Mouse (Mus musculus) intestine, embryonic 15.5 days (tissue): ENCODE data around the gene Fopnl. TPM values are rescaled to one million over a fixed set of nuclear protein-coding genes. Genes with fewer than 3 reads are reported as not detected.
A peak's percentile ranks its signal among the peaks of the same experiment; 100 is the strongest.

ENCODE experiments used
- ATAC-seq: fragments of 200-750 bp; cut with Nextera tagmentation; 2 replicates; pipeline ENCODE4 v1.8.0; 2017; ENCODE audit warnings: moderate TSS enrichment, moderate library complexity
- H3K27ac ChIP-seq: fragments of 300-500 bp; sonication (generic); 2 replicates; pipeline ENCODE4 v1.5.1; 2015; ENCODE audit warnings: mild to moderate bottlenecking, inconsistent platforms
- H3K27me3 ChIP-seq: fragments of 300-500 bp; sonication (generic); replicated peaks from 2 replicates; pipeline ENCODE4 v1.6.1; 2015; ENCODE audit warnings: inconsistent platforms
- H3K36me3 ChIP-seq: fragments of 300-500 bp; sonication (generic); 2 replicates; pipeline ENCODE4 v1.6.1; 2015; ENCODE audit warnings: inconsistent platforms
- H3K4me1 ChIP-seq: fragments of 300-500 bp; sonication (generic); replicated peaks from 2 replicates; pipeline ENCODE4 v1.6.1; 2015; ENCODE audit warnings: inconsistent platforms
- H3K4me2 ChIP-seq: fragments of 300-500 bp; sonication (generic); replicated peaks from 2 replicates; pipeline ENCODE4 v1.6.1; 2015; ENCODE audit warnings: mild to moderate bottlenecking, inconsistent platforms
- H3K4me3 ChIP-seq: fragments of 300-500 bp; sonication (generic); replicated peaks from 2 replicates; pipeline ENCODE4 v1.5.1; 2015; ENCODE audit warnings: inconsistent platforms
- H3K9ac ChIP-seq: fragments of 300-500 bp; sonication (generic); 2 replicates; pipeline ENCODE4 v1.6.1; 2015; ENCODE audit warnings: inconsistent platforms
- H3K9me3 ChIP-seq: fragments of 300-500 bp; sonication (generic); 2 replicates; pipeline ENCODE4 v1.6.1; 2016; ENCODE audit warnings: inconsistent platforms
- WGBS: fragments of 180-500 bp; shearing (Covaris S2); methylation state at CpG from one replicate; pipeline ENCODE4 v1.1.7; 2015; 5-methylcytosine and 5-hydroxymethylcytosine counted together
- polyA plus RNA-seq: library from polyadenylated mRNA; unstranded; fragments of >200 nt; fragmentation: Nextera tagmentation; extraction: Ambion mirVana; gene quantifications from 2 replicates; pipeline ENCODE4 v1.2.1, GENCODE M21; 2015

Fopnl gene
- 120 and 127 TPM in 2 replicates for polyA plus RNA-seq

- Histone ChIP-seq H3K27ac (peak within 1 kb of the TSS; percentile 91), H3K4me3 (peak within 1 kb of the TSS; percentile 71), H3K9me3 (no peaks in the 10 kb centered on the region), H3K27me3 (no peaks in the 10 kb centered on the region), H3K36me3 (no peaks in the 10 kb centered on the region; the same call in 1 of the 2 replicates), H3K4me1 (0 out of 2 replicates have a peak, but pooled peaks cover 6% of the 10 kb centered on the region), H3K4me2 (peak within 1 kb of the TSS; percentile 81), H3K9ac (peak within 1 kb of the TSS; percentile 83)
- peak; percentile 100 for ATAC-seq
- WGBS = 4% methylated on average over 51 of the region's 51 CpGs
Observed at GRCm38 (mm10) chr16:14316884-14317876, at the start of gene Fopnl. Fopnl (minus strand) TSS chr16:14317405.

GRCm38 (mm10) chr16:14366017-14366416 lies 48.8 kb upstream of the Fopnl start:
- Histone ChIP-seq H3K9ac (no peak overlapping the region), H3K4me1 (peaks cover 4% of the 10 kb centered on the region; the same call in 1 of the 2 replicates), H3K9me3 (no peaks in the 10 kb centered on the region), H3K36me3 (no peaks in the 10 kb centered on the region), H3K4me3 (no peak overlapping the region), H3K27ac (no peak overlapping the region), H3K4me2 (no peak overlapping the region), H3K27me3 (no peaks in the 10 kb centered on the region)
- WGBS = 94% methylated on average over 1 of the region's 1 CpGs
- ATAC-seq = no peak

GRCm38 (mm10) chr16:14365457-14365856 lies 48.3 kb upstream of the Fopnl start:
- Histone ChIP-seq H3K9me3 (no peaks in the 10 kb centered on the region), H3K4me1 (peaks cover 6% of the 10 kb centered on the region; the same call in 1 of the 2 replicates), H3K27ac (no peak overlapping the region), H3K27me3 (no peaks in the 10 kb centered on the region), H3K36me3 (no peaks in the 10 kb centered on the region), H3K4me2 (no peak overlapping the region), H3K4me3 (no peak overlapping the region), H3K9ac (no peak overlapping the region)
- 69% methylated on average over 4 of the region's 4 CpGs for WGBS
- ATAC-seq = no peak

- H3K4me3 ChIP-seq = no peak overlapping the region
- WGBS = 93% methylated on average over 6 of the region's 6 CpGs
- no peaks in the 10 kb centered on the region for H3K27me3 ChIP-seq
- peaks cover 6% of the 10 kb centered on the region; the same call in 1 of the 2 replicates for H3K4me1 ChIP-seq
- no peak for ATAC-seq
- H3K9me3 ChIP-seq = no peaks in the 10 kb centered on the region
- no peak overlapping the region for H3K9ac ChIP-seq
- H3K36me3 ChIP-seq = no peaks in the 10 kb centered on the region
- no peak overlapping the region for H3K27ac ChIP-seq
- no peak overlapping the region for H3K4me2 ChIP-seq
Observed at GRCm38 (mm10) chr16:14364066-14364465, 46.9 kb upstream of the Fopnl start.

GRCm38 (mm10) chr16:14363496-14363895 lies 46.3 kb upstream of the Fopnl start:
- no peaks in the 10 kb centered on the region for H3K27me3 ChIP-seq
- no peak overlapping the region for H3K4me3 ChIP-seq
- no peak for ATAC-seq
- no peak overlapping the region for H3K4me2 ChIP-seq
- H3K9ac ChIP-seq = no peak overlapping the region
- no peaks in the 10 kb centered on the region for H3K36me3 ChIP-seq
- no peak overlapping the region for H3K27ac ChIP-seq
- H3K4me1 ChIP-seq = peaks cover 6% of the 10 kb centered on the region; the same call in 1 of the 2 replicates
- WGBS = 96% methylated on average over 3 of the region's 3 CpGs
- no peaks in the 10 kb centered on the region for H3K9me3 ChIP-seq

- no peaks in the 10 kb centered on the region for H3K27me3 ChIP-seq
- H3K9me3 ChIP-seq = no peaks in the 10 kb centered on the region
- peaks cover 6% of the 10 kb centered on the region; the same call in 1 of the 2 replicates for H3K4me1 ChIP-seq
- peak overlapping the region; percentile 70 for H3K9ac ChIP-seq
- 37% methylated on average over 7 of the region's 7 CpGs for WGBS
- no peak for ATAC-seq
- H3K27ac ChIP-seq = no peak overlapping the region
- no peaks in the 10 kb centered on the region for H3K36me3 ChIP-seq
- H3K4me2 ChIP-seq = peak overlapping the region; percentile 92
- peak overlapping the region; percentile 87 for H3K4me3 ChIP-seq
Observed at GRCm38 (mm10) chr16:14362099-14362820, 45.1 kb upstream of the Fopnl start.

- no peaks in the 10 kb centered on the region for H3K36me3 ChIP-seq
- peak within 1 kb of the TSS; percentile 92 for H3K4me2 ChIP-seq
- under 1% methylated on average over 64 of the region's 64 CpGs for WGBS
- peak; percentile 98 for ATAC-seq
- H3K4me1 ChIP-seq = peaks cover 6% of the 10 kb centered on the region; the same call in 1 of the 2 replicates
- H3K4me3 ChIP-seq = peak within 1 kb of the TSS; percentile 87
- H3K9me3 ChIP-seq = no peaks in the 10 kb centered on the region
- H3K27me3 ChIP-seq = no peaks in the 10 kb centered on the region
- peak within 1 kb of the TSS; percentile 70 for H3K9ac ChIP-seq
- peak within 1 kb of the TSS; percentile 44; the same call in 1 of the 2 replicates for H3K27ac ChIP-seq
Observed at GRCm38 (mm10) chr16:14361362-14362098, 44.3 kb upstream of the Fopnl start, which contains the start of gene Abcc1. Abcc1 (plus strand) TSS chr16:14361558.

- Histone ChIP-seq H3K27ac (peak overlapping the region; percentile 37; the same call in 1 of the 2 replicates), H3K27me3 (no peaks in the 10 kb centered on the region), H3K36me3 (no peaks in the 10 kb centered on the region), H3K4me1 (peaks cover 6% of the 10 kb centered on the region; the same call in 1 of the 2 replicates), H3K4me2 (peak overlapping the region; percentile 92), H3K9me3 (no peaks in the 10 kb centered on the region), H3K4me3 (peak overlapping the region; percentile 87), H3K9ac (peak overlapping the region; percentile 70)
- ATAC-seq = peak; percentile 54
- WGBS = 4% methylated on average over 7 of the region's 7 CpGs
Observed at GRCm38 (mm10) chr16:14360931-14361330, 43.7 kb upstream of the Fopnl start.

- Histone ChIP-seq H3K27me3 (no peaks in the 10 kb centered on the region), H3K9me3 (no peaks in the 10 kb centered on the region), H3K4me2 (no peak overlapping the region), H3K9ac (no peak overlapping the region), H3K4me1 (peaks cover 6% of the 10 kb centered on the region; the same call in 1 of the 2 replicates), H3K36me3 (no peaks in the 10 kb centered on the region), H3K4me3 (no peak overlapping the region), H3K27ac (no peak overlapping the region)
- no peak for ATAC-seq
- 63% methylated on average over 1 of the region's 1 CpGs for WGBS
Observed at GRCm38 (mm10) chr16:14358531-14358930, 41.3 kb upstream of the Fopnl start.

GRCm38 (mm10) chr16:14357859-14358258 lies 40.7 kb upstream of the Fopnl start:
- 45% methylated on average over 2 of the region's 2 CpGs for WGBS
- Histone ChIP-seq H3K9ac (no peak overlapping the region), H3K27ac (no peak overlapping the region), H3K4me3 (no peak overlapping the region), H3K27me3 (no peaks in the 10 kb centered on the region), H3K4me1 (peaks cover 6% of the 10 kb centered on the region; the same call in 1 of the 2 replicates), H3K36me3 (no peaks in the 10 kb centered on the region), H3K4me2 (no peak overlapping the region), H3K9me3 (no peaks in the 10 kb centered on the region)
- ATAC-seq = no peak

GRCm38 (mm10) chr16:14352663-14353062 lies 35.5 kb upstream of the Fopnl start:
- H3K27ac ChIP-seq = no peak overlapping the region
- no peak overlapping the region for H3K9ac ChIP-seq
- H3K36me3 ChIP-seq = no peaks in the 10 kb centered on the region
- H3K4me3 ChIP-seq = no peak overlapping the region
- H3K27me3 ChIP-seq = no peaks in the 10 kb centered on the region
- no peaks in the 10 kb centered on the region for H3K4me1 ChIP-seq
- no peak for ATAC-seq
- H3K9me3 ChIP-seq = no peaks in the 10 kb centered on the region
- no peak overlapping the region for H3K4me2 ChIP-seq
- WGBS = 53% methylated on average over 5 of the region's 5 CpGs
